Mouse (Mus musculus) neural tube, embryonic 15.5 days (tissue): ENCODE results near the gene Pitpnc1. TPM values are rescaled to one million over a fixed set of nuclear protein-coding genes. Genes with fewer than 3 reads are reported as not detected.

Source experiments
- ATAC-seq: fragments of 200-750 bp; cut with Nextera tagmentation; 2 replicates; pipeline ENCODE4 v1.8.0; 2017; ENCODE audit warnings: mild to moderate bottlenecking, moderate TSS enrichment, moderate library complexity; ENCODE audit not compliant: low FRiP score
- H3K27ac ChIP-seq: fragments of 300-500 bp; sonication (generic); replicated peaks from 2 replicates; pipeline ENCODE4 v1.5.1; 2015; ENCODE audit warnings: mild to moderate bottlenecking, inconsistent platforms
- H3K27me3 ChIP-seq: fragments of 300-500 bp; sonication (generic); replicated peaks from 2 replicates; pipeline ENCODE4 v1.6.1; 2015; ENCODE audit warnings: inconsistent platforms
- H3K36me3 ChIP-seq: fragments of 300-500 bp; sonication (generic); 2 replicates; pipeline ENCODE4 v1.6.1; 2015; ENCODE audit warnings: inconsistent platforms
- H3K4me1 ChIP-seq: fragments of 300-500 bp; sonication (generic); 2 replicates; pipeline ENCODE4 v1.6.1; 2015; ENCODE audit warnings: inconsistent platforms
- H3K4me2 ChIP-seq: fragments of 300-500 bp; sonication (generic); 2 replicates; pipeline ENCODE4 v1.6.1; 2015; ENCODE audit warnings: inconsistent platforms, mild to moderate bottlenecking, moderate library complexity
- H3K4me3 ChIP-seq: fragments of 300-500 bp; sonication (generic); replicated peaks from 2 replicates; pipeline ENCODE4 v1.5.1; 2015; ENCODE audit warnings: mild to moderate bottlenecking, inconsistent platforms
- H3K9ac ChIP-seq: fragments of 300-500 bp; sonication (generic); replicated peaks from 2 replicates; pipeline ENCODE4 v1.6.1; 2015; ENCODE audit warnings: mild to moderate bottlenecking, inconsistent platforms
- H3K9me3 ChIP-seq: fragments of 300-500 bp; sonication (generic); replicated peaks from 2 replicates; pipeline ENCODE4 v1.6.1; 2016; ENCODE audit warnings: inconsistent platforms
- WGBS: fragments of 180-500 bp; shearing (Covaris S2); methylation state at CpG from one replicate; pipeline ENCODE4 v1.1.7; 2015; ENCODE audit warnings: mixed read lengths; 5-methylcytosine and 5-hydroxymethylcytosine counted together
- polyA plus RNA-seq: library from polyadenylated mRNA; unstranded; fragments of >200 nt; fragmentation: Nextera tagmentation; extraction: Ambion mirVana; gene quantifications from 2 replicates; pipeline ENCODE4 v1.2.1, GENCODE M21; 2015

Gene Pitpnc1
- polyA plus RNA-seq, 1 experiment from 2014 or later: 45.0 TPM

DNA sequence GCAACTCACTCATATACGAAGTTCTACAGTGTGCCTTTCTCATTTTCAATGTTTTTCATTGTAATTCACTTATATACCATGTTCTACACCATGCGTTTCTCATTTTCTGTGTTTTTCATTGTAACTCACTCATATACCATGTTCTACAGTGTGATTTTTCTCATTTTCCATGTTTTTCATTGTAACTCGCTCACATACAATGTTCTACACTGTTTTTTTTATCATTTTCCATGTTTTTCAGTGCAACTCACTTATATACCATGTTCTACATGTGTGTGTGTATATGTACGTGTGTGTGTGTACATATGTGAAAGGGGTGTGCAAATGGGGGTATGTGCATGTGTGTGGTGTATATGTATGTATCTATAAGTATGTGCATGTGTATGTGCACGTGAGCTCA, 271.2 kb downstream of the Pitpnc1 start:
- ATAC-seq: no peak
- H3K27ac ChIP-seq: no peak overlapping the region
- no peak overlapping the region for H3K4me2 ChIP-seq
- H3K36me3 ChIP-seq: no peaks in the 10 kb centered on the region
- H3K27me3 ChIP-seq: no peaks in the 10 kb centered on the region
- H3K9me3 ChIP-seq: no peaks in the 10 kb centered on the region
- H3K9ac ChIP-seq: no peak overlapping the region
- 82% methylated on average over 5 of the region's 5 CpGs for WGBS
- no peaks in the 10 kb centered on the region for H3K4me1 ChIP-seq
- no peak overlapping the region for H3K4me3 ChIP-seq

DNA sequence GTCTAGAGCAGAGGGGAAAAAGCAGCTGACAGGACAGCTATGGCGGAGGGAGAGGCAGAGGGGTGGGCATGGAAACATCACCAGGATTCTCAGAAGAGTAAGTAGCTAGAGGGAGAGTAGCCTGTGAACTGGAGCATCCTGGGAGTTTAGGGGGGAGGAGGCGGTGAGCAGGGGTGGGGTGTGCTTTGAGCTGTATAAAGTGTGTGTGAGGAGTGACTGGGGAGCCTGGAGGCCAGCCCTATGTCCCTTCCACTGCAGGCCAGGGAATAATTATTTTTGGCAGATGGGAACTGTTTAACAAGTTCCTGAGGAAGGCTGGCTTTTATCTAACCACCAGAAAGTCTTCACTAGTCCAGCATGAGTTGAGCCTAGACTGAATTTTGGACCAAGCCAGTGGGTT, 275.2 kb downstream of the Pitpnc1 start:
- no peaks in the 10 kb centered on the region for H3K4me1 ChIP-seq
- no peak overlapping the region for H3K27ac ChIP-seq
- WGBS: 72% methylated on average over 2 of the region's 2 CpGs

DNA sequence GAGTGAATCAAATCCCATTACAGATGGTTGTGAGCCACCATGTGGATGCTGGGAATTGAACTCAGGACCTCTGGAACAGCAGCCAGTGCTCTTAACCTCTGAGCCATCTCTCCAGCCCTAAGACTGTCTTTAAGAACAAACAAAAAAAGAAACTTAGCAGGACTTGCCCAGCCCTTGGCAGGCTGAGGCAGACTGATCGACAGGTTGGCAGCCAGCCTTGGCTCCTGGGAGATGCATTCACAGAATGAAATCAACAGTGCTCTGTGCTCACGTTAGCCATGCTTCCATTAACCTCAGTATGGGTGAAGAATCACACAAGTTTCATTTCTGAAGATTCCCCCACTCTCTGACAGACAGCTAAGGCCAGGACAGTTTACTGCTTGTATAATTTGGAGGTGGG, 280.1 kb downstream of the Pitpnc1 start:
- Histone ChIP-seq H3K9ac (no peak overlapping the region), H3K9me3 (no peaks in the 10 kb centered on the region), H3K4me1 (peaks cover 15% of the 10 kb centered on the region), H3K4me3 (no peak overlapping the region), H3K27me3 (no peaks in the 10 kb centered on the region), H3K27ac (no peak overlapping the region), H3K4me2 (no peak overlapping the region), H3K36me3 (peaks cover 7% of the 10 kb centered on the region)
- no peak for ATAC-seq
- WGBS: 64% methylated on average over 2 of the region's 2 CpGs

More for the DNA sequence above, 275.2 kb downstream of the Pitpnc1 start:
- H3K9me3 ChIP-seq: no peaks in the 10 kb centered on the region
- H3K36me3 ChIP-seq: no peaks in the 10 kb centered on the region
- ATAC-seq: no peak
- no peak overlapping the region for H3K4me2 ChIP-seq
- H3K4me3 ChIP-seq: no peak overlapping the region
- H3K27me3 ChIP-seq: no peaks in the 10 kb centered on the region
- no peak overlapping the region for H3K9ac ChIP-seq

DNA sequence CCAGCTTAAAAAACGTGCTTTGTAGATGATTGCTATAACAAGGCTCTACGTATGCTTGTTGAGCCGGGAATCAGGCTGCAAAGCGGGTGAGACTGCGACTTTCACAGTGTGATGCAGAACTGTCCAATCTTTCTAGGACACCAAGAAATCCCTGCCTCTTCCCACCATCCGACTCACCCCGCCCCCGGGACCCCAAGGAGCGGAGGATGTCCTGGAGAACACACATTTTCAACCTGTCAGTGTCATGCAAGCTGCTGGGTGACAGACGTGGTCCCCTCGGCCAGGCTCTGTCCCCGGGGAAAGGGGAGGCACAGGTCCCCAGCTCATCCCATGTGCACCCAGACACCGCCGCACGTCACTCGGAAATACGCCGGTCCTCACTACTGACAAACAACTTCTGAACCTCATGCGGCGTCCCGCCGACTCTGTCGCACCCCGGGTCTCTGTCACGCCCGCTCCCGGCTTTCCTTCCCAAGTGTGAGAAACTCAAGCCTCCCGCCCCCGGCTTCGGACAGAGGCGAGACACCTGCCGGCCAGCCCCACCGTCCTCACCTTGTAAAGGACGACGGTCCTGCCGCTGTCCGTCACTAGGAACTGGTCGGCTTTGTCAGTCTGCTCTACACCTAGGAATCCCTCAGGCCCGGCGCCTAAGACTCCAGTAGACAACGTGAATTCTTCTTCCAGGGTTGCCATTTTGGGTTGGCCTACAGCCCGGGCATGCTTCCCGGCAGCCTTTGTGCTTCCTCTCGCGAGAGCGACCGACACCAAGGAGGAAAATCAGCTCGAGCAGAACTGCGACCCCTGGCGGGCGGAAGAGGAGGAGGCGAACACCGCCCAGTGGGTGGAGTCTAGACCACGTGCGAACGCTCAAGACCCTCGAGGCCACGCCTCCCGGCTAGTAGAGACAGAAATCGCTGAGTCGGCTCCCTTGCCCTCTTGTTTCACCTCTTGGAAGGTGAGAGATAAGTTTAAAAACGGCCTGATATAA, 281.6 kb downstream of the Pitpnc1 start, which contains the start of gene Nol11:
Nol11 (minus strand) TSS at position 817 of the 988 bp plus-strand sequence.
- peaks cover 22% of the 10 kb centered on the region for H3K36me3 ChIP-seq
- under 1% methylated on average over 62 of the region's 62 CpGs for WGBS
- peak; percentile 97 for ATAC-seq

DNA sequence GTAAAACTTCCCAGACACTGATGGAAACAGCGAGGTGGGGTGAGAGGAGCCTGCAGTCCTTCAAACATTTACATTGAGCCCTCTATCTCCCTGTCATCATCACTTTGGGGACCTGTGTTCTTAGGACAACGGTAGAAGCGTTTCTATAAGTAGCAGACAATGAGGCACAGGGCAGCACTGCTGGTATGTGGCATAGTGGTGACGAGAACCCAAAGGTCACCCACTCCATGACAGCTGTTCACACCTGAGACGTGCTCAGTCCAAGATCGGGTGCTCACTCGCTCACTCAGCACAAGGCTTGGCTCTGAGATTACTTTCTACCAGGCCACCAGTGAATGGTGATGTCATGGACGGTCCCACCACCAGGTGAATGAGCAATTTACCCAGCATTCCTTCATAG, 286.7 kb downstream of the Pitpnc1 start:
- Histone ChIP-seq H3K27ac (no peak overlapping the region), H3K4me2 (no peak overlapping the region), H3K9ac (no peak overlapping the region), H3K4me3 (no peak overlapping the region), H3K4me1 (peaks cover 15% of the 10 kb centered on the region), H3K9me3 (no peaks in the 10 kb centered on the region), H3K36me3 (peaks cover 65% of the 10 kb centered on the region), H3K27me3 (no peaks in the 10 kb centered on the region)
- ATAC-seq: no peak
- WGBS: 92% methylated on average over 8 of the region's 8 CpGs

More for the DNA sequence above, 281.6 kb downstream of the Pitpnc1 start, which contains the start of gene Nol11:
- Histone ChIP-seq H3K4me3 (peak within 1 kb of the TSS; percentile 96), H3K9ac (peak within 1 kb of the TSS; percentile 91), H3K4me1 (peaks cover 15% of the 10 kb centered on the region), H3K27ac (peak within 1 kb of the TSS; percentile 83), H3K4me2 (peak within 1 kb of the TSS; percentile 85), H3K9me3 (no peaks in the 10 kb centered on the region), H3K27me3 (no peaks in the 10 kb centered on the region)

DNA sequence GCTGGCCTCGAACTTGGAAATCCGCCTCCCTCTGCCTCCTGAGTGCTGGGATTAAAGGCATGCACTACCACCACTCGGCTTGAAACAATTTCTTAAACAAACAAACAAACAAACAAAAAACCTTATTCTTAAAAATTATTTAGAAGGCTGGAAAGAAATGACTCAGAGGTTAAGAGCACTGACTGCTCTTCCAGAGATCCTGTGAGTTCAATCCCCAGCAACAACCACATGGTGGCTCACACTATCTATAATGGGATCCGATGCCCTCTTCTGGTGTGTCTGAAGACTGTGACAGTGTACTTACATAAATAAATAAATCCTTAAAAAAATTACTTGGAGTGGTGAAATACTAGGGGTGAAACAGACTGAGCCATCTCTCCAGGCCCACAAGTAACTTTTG, 309.3 kb downstream of the Pitpnc1 start:
- peaks cover 14% of the 10 kb centered on the region for H3K36me3 ChIP-seq
- ATAC-seq: no peak
- no peaks in the 10 kb centered on the region for H3K27me3 ChIP-seq
- H3K4me2 ChIP-seq: no peak overlapping the region
- no peak overlapping the region for H3K9ac ChIP-seq
- no peak overlapping the region for H3K4me3 ChIP-seq
- no peak overlapping the region for H3K27ac ChIP-seq
- no peaks in the 10 kb centered on the region for H3K9me3 ChIP-seq
- 83% methylated on average over 4 of the region's 4 CpGs for WGBS
- no peaks in the 10 kb centered on the region for H3K4me1 ChIP-seq

DNA sequence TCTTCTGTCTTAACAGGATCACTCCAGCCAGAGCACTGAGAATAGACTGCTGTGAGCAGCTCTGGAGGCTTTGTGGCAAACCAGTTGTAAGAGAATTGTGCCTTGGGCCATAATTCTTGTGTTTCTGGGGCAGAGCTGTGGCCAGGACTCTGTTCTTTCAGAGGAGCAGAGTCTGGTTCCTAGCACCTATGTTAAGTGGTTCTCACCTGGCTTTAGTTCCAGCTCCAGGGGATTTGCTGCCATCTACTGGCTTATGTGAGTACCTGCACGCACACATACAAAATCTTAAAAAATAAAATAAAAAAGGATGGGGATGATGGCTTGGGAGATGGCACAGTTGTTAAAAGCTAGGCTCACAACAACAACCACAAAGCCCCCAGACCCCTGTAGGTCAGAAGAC, 311.5 kb downstream of the Pitpnc1 start:
- Histone ChIP-seq H3K4me2 (no peak overlapping the region), H3K27ac (no peak overlapping the region), H3K27me3 (no peaks in the 10 kb centered on the region), H3K36me3 (0 out of 2 replicates have a peak, but pooled peaks cover under 1% of the 10 kb centered on the region), H3K4me1 (no peaks in the 10 kb centered on the region), H3K9me3 (no peaks in the 10 kb centered on the region), H3K9ac (no peak overlapping the region), H3K4me3 (no peak overlapping the region)
- WGBS: 41% methylated on average over 1 of the region's 1 CpGs
- no peak for ATAC-seq

Other genes with a start within 250 kb of the Pitpnc1 start
- gene Psmd12, start 8.8 kb upstream of the Pitpnc1 start, polyA plus RNA-seq: 151 and 162 TPM in 2 replicates
- gene Helz, start 77.2 kb upstream of the Pitpnc1 start, polyA plus RNA-seq: 13.5 and 16.4 TPM in 2 replicates
- gene Cacng1, start 245.8 kb upstream of the Pitpnc1 start, polyA plus RNA-seq: 1.0 and 1.9 TPM in 2 replicates